Mouse (Mus musculus) cerebellum, adult 2 months (tissue): ENCODE measurements around the gene Amotl1. TPM values are rescaled to one million over a fixed set of nuclear protein-coding genes. Genes with fewer than 3 reads are reported as not detected.

Experiments used
- DNase-seq, 2 experiments: peaks; one replicate each; pipeline ENCODE4 v3.0.0; 2021
- H3K27ac ChIP-seq: fragments of 200-500 bp; 2 replicates; pipeline ENCODE4 v1.5.1; 2012; ENCODE audit warnings: low read length, control low read depth, inconsistent platforms; ENCODE audit not compliant: insufficient read depth
- H3K27me3 ChIP-seq: fragments of 200-500 bp; 2 replicates; pipeline ENCODE4 v1.6.1; 2012; ENCODE audit warnings: inconsistent platforms, mild to moderate bottlenecking, low read length, moderate library complexity; ENCODE audit not compliant: control insufficient read depth, insufficient read depth
- H3K4me1 ChIP-seq: fragments of 200-500 bp; 2 replicates; pipeline ENCODE4 v1.6.1; 2011; ENCODE audit warnings: low read length; ENCODE audit not compliant: control insufficient read depth, insufficient read depth
- H3K4me3 ChIP-seq: fragments of 200-500 bp; replicated peaks from 2 replicates; pipeline ENCODE3; 2011; ENCODE audit warnings: mild to moderate bottlenecking, low read depth, low read length, control low read depth; ENCODE audit not compliant: insufficient read depth
- CTCF ChIP-seq: fragments of 200-500 bp; IDR thresholded peaks from 2 replicates; pipeline ENCODE4 v1.5.1; 2011; ENCODE audit warnings: low read depth, mild to moderate bottlenecking, control low read depth, low read length, moderate library complexity, borderline replicate concordance; ENCODE audit not compliant: insufficient read depth
- POLR2A ChIP-seq: fragments of 200-500 bp; IDR thresholded peaks from 2 replicates; pipeline ENCODE4 v1.6.1; 2011; ENCODE audit warnings: low read length, control low read depth, borderline replicate concordance; ENCODE audit not compliant: insufficient read depth
- WGBS: fragments of 180-500 bp; shearing (Covaris S2); methylation state at CpG from one replicate; pipeline ENCODE4 v1.1.7; 2018; 5-methylcytosine and 5-hydroxymethylcytosine counted together
- polyA plus RNA-seq: library from polyadenylated mRNA; depleted of rRNA; stranded (reverse); fragments of >200 nt; gene quantifications from 2 replicates; pipeline ENCODE4 v1.2.3, GENCODE M21; 2012

Amotl1 gene
- polyA plus RNA-seq, 1 experiment: 10.3 TPM

DNA sequence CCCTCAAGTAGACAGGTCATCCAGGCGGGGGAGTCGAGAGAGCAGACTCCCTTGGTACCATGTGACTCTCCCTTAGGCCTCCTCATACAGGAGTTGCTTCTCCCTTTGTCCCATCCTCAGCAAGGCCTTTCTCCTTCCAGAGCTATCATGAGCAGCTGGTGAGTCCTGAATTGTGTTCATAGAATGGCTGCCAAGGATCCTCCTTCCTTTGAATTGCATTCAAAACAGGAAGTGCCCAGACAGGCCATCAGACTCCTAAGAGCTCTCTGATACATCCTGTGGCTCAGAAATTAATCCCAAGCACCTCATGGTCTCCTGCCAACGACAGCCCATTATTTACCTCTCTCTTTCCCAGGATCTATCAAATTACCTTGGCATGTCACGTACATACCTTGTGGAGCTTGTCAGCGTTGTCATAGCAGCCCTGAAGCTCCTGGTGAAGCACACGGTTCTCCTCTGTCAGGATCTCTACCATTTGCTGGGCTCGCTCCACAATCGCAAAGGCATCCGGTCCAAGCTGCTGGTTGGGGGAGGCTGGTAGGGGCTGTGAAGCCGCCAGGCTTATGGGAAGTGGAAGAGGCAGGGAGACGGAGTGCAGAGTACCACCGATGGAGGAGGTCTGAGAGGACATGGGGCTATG is 70.0 kb downstream of the Amotl1 start:
- no peak overlapping the region for H3K4me3 ChIP-seq
- H3K27me3 ChIP-seq: no peaks in the 10 kb centered on the region
- peaks cover 10% of the 10 kb centered on the region for H3K4me1 ChIP-seq
- DNase-seq: peak in 1 of 2 experiments; percentile 28
- H3K27ac ChIP-seq: no peak overlapping the region
- 40% methylated on average over 12 of the region's 12 CpGs for WGBS
- TF ChIP-seq CTCF: no peak
- no peak for TF ChIP-seq POLR2A

DNA sequence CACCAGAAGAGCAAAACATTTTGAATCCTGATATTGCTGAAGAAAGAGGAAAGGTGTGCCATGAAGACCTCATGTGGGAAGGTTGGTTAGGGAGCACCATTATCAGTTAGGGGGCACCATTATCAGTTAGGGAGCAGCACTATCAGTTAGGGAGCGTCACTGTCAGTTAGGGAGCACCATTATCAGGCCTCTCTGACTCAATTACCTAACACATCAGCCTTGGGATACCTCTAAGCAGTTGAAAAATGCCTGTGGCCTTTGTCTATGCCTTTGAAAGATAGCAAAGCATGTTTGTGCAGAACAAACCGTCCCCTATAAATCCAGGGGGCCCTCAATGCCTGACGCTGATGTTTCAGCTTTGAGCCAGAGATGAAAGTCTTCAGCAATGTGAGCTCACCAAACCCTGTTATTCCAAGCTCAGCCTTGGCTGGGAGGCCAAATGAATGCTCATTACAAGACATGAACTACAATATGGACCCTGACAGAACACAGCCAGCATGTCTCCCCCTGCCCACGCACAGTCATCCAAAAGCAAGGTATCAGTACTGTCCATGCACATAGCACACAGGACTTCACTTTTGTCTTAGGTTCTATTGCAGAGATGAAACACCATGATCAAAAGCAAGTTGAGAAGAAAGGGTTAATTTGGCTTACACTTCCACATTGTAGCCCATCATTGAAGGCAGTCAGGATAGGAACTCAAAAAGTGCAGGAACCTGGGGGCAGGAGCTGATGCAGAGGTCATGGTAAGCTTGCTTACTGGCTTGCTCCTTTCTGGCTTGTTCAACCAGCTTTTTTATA is 75.5 kb downstream of the Amotl1 start:
- Histone ChIP-seq H3K27me3 (no peaks in the 10 kb centered on the region), H3K4me3 (no peak overlapping the region), H3K27ac (no peak overlapping the region), H3K4me1 (no peaks in the 10 kb centered on the region; the same call in 1 of the 2 replicates)
- WGBS: 97% methylated on average over 4 of the region's 4 CpGs
- DNase-seq: no peak
- TF ChIP-seq POLR2A (no peak), CTCF (no peak)

DNA sequence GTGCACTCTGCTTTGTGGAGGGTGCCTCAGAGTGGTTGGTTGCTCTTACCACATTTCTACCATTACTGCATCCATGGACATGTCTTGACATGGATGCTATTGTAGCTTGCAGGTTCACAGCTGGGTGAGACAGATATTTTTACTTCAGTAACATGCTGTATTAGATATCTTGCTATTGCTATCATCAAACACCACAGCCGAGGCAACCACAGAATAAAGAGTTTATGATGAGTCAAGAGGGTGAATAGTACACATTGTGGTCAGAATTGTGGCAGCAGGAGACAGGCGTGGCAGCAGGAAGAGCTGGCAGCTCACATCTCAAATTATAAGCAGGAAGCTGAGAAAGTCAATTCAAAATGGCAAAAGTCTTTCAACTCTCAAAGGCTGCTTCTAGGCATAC is 76.4 kb downstream of the Amotl1 start:
- Histone ChIP-seq H3K4me3 (no peak overlapping the region), H3K4me1 (no peaks in the 10 kb centered on the region), H3K27me3 (no peaks in the 10 kb centered on the region), H3K27ac (no peak overlapping the region)
- TF ChIP-seq CTCF (no peak), POLR2A (no peak)
- no peak for DNase-seq
- WGBS: 90% methylated on average over 2 of the region's 2 CpGs

DNA sequence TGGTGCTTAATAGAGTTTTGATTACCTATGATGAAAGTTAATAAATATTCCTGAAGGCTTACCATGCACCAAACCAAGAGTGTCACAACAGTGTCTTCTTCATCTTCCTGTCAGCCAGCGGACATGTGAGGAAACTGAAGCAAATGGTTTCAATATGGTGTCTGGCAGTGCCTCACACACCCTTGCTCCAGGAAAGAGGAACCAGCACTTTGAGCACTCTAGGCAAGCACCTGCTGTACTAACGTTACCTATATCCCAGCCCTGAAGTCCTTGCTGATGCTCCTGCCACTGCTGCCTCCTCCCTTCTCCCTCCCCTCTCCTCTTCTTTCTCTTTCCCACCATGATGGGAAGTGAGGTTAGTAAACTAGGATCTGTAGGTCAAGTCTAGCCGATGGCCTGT is 80.4 kb downstream of the Amotl1 start:
- H3K27me3 ChIP-seq: no peaks in the 10 kb centered on the region
- 89% methylated on average over 3 of the region's 3 CpGs for WGBS
- H3K27ac ChIP-seq: no peak overlapping the region
- H3K4me3 ChIP-seq: no peak overlapping the region
- no peaks in the 10 kb centered on the region for H3K4me1 ChIP-seq
- no peak for TF ChIP-seq CTCF
- TF ChIP-seq POLR2A: no peak
- DNase-seq: no peak

DNA sequence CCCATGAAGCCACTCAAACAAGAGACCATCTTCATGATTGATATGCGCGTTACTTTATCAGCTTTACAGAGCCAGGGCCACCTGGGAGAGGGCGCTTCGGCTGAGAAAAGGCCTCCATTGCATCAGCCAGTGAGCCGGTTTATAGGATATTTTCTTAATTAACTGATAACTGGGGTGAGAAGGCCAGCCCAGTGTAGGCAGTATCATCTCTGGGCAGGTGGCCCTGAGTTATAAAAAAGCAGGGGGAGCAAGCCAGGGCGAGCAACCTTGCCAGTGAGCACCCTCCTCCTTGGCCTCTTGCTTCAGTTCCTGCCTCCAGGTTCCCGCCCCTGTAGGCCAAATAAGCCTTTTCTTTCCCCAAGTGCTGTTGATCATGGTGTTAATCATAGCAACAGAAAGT is 81.5 kb downstream of the Amotl1 start:
- H3K27ac ChIP-seq: no peak overlapping the region
- H3K4me1 ChIP-seq: no peaks in the 10 kb centered on the region
- no peak overlapping the region for H3K4me3 ChIP-seq
- DNase-seq: no peak
- no peaks in the 10 kb centered on the region for H3K27me3 ChIP-seq
- TF ChIP-seq POLR2A (no peak), CTCF (no peak)
- 88% methylated on average over 7 of the region's 7 CpGs for WGBS

DNA sequence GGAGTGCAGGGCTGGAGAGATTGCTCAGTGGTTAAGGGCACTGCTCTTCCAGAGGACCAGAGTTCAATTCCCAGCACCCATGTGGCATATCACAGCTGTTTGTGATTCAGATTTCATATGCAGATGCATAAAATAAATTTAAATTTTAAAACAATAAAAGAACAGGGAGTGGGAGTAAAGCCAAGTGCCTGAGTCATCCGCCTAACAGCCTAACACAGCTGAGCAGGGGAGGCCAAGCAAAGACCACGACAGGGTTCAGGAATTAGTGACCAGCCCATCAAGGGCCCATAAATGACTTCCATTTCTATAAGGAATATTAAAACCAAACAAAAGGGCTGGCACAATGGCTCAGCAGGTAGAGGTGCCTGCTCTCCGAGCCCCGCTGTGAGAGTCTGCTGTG is 84.3 kb downstream of the Amotl1 start:
- TF ChIP-seq CTCF (no peak), POLR2A (no peak)
- no peaks in the 10 kb centered on the region for H3K27me3 ChIP-seq
- H3K27ac ChIP-seq: no peak overlapping the region
- WGBS: 68% methylated on average over 4 of the region's 4 CpGs
- no peak for DNase-seq
- H3K4me1 ChIP-seq: no peaks in the 10 kb centered on the region
- no peak overlapping the region for H3K4me3 ChIP-seq

DNA sequence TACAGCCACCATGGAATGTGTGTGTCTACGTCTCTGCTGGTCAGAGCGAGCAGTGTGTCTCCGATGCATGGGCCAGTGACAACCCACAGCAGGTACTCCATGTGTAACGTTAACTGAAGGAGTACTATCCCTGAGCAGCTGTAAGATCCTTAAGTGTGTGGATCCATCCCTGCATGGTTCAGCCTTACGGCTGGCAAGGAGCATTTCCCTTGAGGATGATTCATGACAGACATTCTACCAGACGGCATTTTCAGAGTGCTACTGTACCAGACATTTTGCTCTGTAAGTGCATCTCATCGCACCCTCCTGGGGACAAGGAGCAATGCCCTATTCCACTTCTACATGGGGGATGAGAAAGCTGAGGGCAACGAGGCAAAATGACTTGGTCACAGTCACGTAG is 84.9 kb downstream of the Amotl1 start:
- Histone ChIP-seq H3K4me1 (no peaks in the 10 kb centered on the region), H3K4me3 (no peak overlapping the region), H3K27ac (no peak overlapping the region), H3K27me3 (no peaks in the 10 kb centered on the region)
- TF ChIP-seq POLR2A (no peak), CTCF (no peak)
- 87% methylated on average over 9 of the region's 9 CpGs for WGBS
- no peak for DNase-seq

DNA sequence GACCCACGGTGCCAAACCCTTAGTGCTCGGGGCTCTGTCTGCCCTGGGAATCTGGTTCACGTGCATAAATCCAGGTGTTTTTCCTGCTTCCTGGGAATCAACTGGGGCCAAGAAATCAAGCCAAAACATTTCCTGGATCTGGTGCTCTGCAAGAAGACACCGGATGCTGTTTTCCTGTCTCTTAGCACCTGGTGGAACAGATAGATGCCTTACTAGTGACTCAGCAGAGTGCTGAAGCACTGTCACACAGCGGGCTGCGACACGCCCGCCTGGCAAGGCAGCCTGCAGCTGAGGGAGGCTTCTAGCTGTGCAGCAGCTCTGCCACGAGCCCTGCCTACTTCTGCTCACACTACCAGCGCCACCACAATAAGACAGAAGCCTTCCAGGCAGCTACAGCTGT is 85.4 kb downstream of the Amotl1 start:
- no peak for TF ChIP-seq CTCF
- TF ChIP-seq POLR2A: no peak
- Histone ChIP-seq H3K4me1 (no peaks in the 10 kb centered on the region), H3K27ac (no peak overlapping the region), H3K4me3 (no peak overlapping the region), H3K27me3 (no peaks in the 10 kb centered on the region)
- no peak for DNase-seq
- 48% methylated on average over 10 of the region's 10 CpGs for WGBS
